Mouse (Mus musculus) frontal cortex, adult (tissue): Measurements from ENCODE around the gene Prune1.

Experiments used
- ATAC-seq: cut with Nextera tagmentation; 2 replicates; pipeline ENCODE4 v1.9.2; 2017; ENCODE audit warnings: mild to moderate bottlenecking, moderate library complexity, mixed read lengths; ENCODE audit not compliant: low TSS enrichment

Gene Prune1

GRCm38 (mm10) chr3:95281216-95282126 lies at the start of gene Prune1, which contains the start of gene Mindy1:
Prune1 (minus strand) TSS chr3:95282076.
Mindy1 (plus strand) TSS chr3:95281345.
- peak; percentile 87 for ATAC-seq

GRCm38 (mm10) chr3:95331528-95331927 lies 49.7 kb upstream of the Prune1 start:
- ATAC-seq, result no peak

GRCm38 (mm10) chr3:95328803-95329404 lies 47.0 kb upstream of the Prune1 start:
- no peak for ATAC-seq

GRCm38 (mm10) chr3:95324454-95325144 lies 42.7 kb upstream of the Prune1 start:
- no peak for ATAC-seq

- ATAC-seq, result no peak
Measured at GRCm38 (mm10) chr3:95323429-95323828, 41.6 kb upstream of the Prune1 start.

GRCm38 (mm10) chr3:95319701-95320625 lies 38.1 kb upstream of the Prune1 start:
- ATAC-seq, result no peak

GRCm38 (mm10) chr3:95319110-95319509 lies 37.2 kb upstream of the Prune1 start:
- no peak for ATAC-seq

- ATAC-seq, result no peak
Measured at GRCm38 (mm10) chr3:95318548-95318947, 36.7 kb upstream of the Prune1 start.

GRCm38 (mm10) chr3:95317414-95318080 lies 35.7 kb upstream of the Prune1 start:
- ATAC-seq, result peak; percentile 51; the same call in 1 of the 2 replicates

GRCm38 (mm10) chr3:95315844-95316550 lies 34.1 kb upstream of the Prune1 start:
- peak; percentile 15; the same call in 1 of the 2 replicates for ATAC-seq

- ATAC-seq, result peak; percentile 60
Measured at GRCm38 (mm10) chr3:95315094-95315843, 33.4 kb upstream of the Prune1 start.

GRCm38 (mm10) chr3:95314486-95315093 lies 32.7 kb upstream of the Prune1 start, which contains the start of gene Cers2:
Cers2 (plus strand) TSS chr3:95314791.
- no peak for ATAC-seq

- no peak for ATAC-seq
Measured at GRCm38 (mm10) chr3:95314075-95314474, 32.2 kb upstream of the Prune1 start.

- no peak for ATAC-seq
Measured at GRCm38 (mm10) chr3:95313476-95313875, 31.6 kb upstream of the Prune1 start.

GRCm38 (mm10) chr3:95312623-95313022 lies 30.7 kb upstream of the Prune1 start:
- ATAC-seq, result no peak

GRCm38 (mm10) chr3:95310968-95311882 lies 29.3 kb upstream of the Prune1 start:
- ATAC-seq, result peak; percentile 42; the same call in 1 of the 2 replicates

GRCm38 (mm10) chr3:95310496-95310895 lies 28.6 kb upstream of the Prune1 start:
- no peak for ATAC-seq

GRCm38 (mm10) chr3:95307100-95307499 lies 25.2 kb upstream of the Prune1 start, which contains the start of gene Anxa9:
Anxa9 (minus strand) TSS chr3:95307176.
- no peak for ATAC-seq
